In the genomic region with DNA sequence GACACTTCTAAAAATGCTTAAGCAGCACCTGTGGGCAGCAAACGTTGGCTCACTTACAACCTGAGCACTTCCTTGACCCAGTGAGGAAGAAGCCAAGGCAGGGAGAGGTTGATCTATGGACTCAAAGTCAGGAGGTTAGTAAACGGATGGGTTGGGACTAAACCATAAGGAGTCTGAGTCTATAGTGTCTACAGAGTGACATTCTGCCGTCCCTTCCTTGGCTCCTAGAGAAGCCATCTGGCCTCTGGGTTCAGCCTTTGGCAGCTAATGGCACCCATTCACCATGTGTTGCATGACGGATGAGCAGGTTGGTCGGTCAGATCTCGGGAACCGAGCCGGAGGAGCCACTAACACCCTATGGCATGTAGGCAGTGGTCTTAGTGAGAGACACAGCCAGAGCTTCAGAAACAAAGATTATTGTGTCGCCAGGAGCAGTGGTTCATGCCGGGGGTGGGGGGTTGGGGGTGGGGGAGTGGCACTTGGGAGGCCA, we compare ENCODE assay signal across 14 mouse cellular contexts. TPM values are rescaled to one million over a fixed set of nuclear protein-coding genes. Genes with fewer than 3 reads are reported as not detected.
DNase-seq lines count a peak whose midpoint lies in the region; ATAC-seq lines count a peak whose summit lies in the region.
"Had no signal": no experiment of that assay in that cellular context is flagged by ENCODE, and none has a peak within 500 bp of the region (broad histone marks: within the 10 kb centered on the region; RNA-seq: fewer than 3 reads in every experiment).

No protein-coding gene starts in this region.

- WGBS in kidney, embryonic 14.5 days = 54% methylated on average over 10 of the region's 10 CpGs
- 76% methylated on average over 10 of the region's 10 CpGs for WGBS in neural tube, embryonic 13.5 days
- WGBS in large intestine, adult 2 months = 30% methylated on average over 10 of the region's 10 CpGs

- no peaks in the 10 kb centered on the region for H3K9me3 ChIP-seq in kidney, embryonic 14.5 days (ENCODE audit: control insufficient read depth, low read length)
- H3K9me3 ChIP-seq in neural tube, embryonic 13.5 days = no peaks in the 10 kb centered on the region
- H3K9me3 ChIP-seq: heart, embryonic 12.5 days had no signal

- H3K27me3 ChIP-seq in kidney, embryonic 14.5 days (ENCODE audit: control insufficient read depth, insufficient read depth, low read length) = no peaks in the 10 kb centered on the region
- H3K27me3 ChIP-seq in neural tube, embryonic 13.5 days = no peaks in the 10 kb centered on the region; the same call in 1 of the 2 replicates

- no peak overlapping the region for H3K9ac ChIP-seq in kidney, embryonic 14.5 days (ENCODE audit: low read depth, low read length)
- 0 out of 2 replicates have a peak overlapping the region, but pooled peaks have one; percentile 22 for H3K9ac ChIP-seq in neural tube, embryonic 13.5 days
- H3K9ac ChIP-seq: heart, embryonic 12.5 days had no signal

- no peaks in the 10 kb centered on the region for H3K36me3 ChIP-seq in kidney, embryonic 14.5 days (ENCODE audit: control insufficient read depth, insufficient read depth, low read length)
- no peaks in the 10 kb centered on the region for H3K36me3 ChIP-seq in neural tube, embryonic 13.5 days
- H3K36me3 ChIP-seq: heart, embryonic 12.5 days had no signal

- H3K4me1 ChIP-seq in kidney, embryonic 14.5 days (ENCODE audit: control insufficient read depth, insufficient read depth, low read length) = peaks cover 25% of the 10 kb centered on the region
- peaks cover 35% of the 10 kb centered on the region for H3K4me1 ChIP-seq in neural tube, embryonic 13.5 days (replicated peaks)

- no peak overlapping the region for H3K4me3 ChIP-seq in kidney, embryonic 14.5 days (ENCODE audit: low read length)
- no peak overlapping the region for H3K4me3 ChIP-seq in neural tube, embryonic 13.5 days
- H3K4me3 ChIP-seq: erythroblast, embryonic 14.5 days; heart, embryonic 12.5 days had no signal

- ATAC-seq in kidney, embryonic 14.5 days (ENCODE audit: low FRiP score, low TSS enrichment) = no peak
- no peak for ATAC-seq in neural tube, embryonic 13.5 days (ENCODE audit: low read depth)

- H3K4me2 ChIP-seq in kidney, embryonic 14.5 days (replicated peaks; ENCODE audit: low read depth, low read length) = no peak overlapping the region
- no peak overlapping the region for H3K4me2 ChIP-seq in neural tube, embryonic 13.5 days
- H3K4me2 ChIP-seq: heart, embryonic 12.5 days had no signal

- intact Hi-C loops in heart, postnatal 25 days (cut with DNase I) = loop anchor here (5.0 kb wide), 2 partner anchors 49 to 356 kb away; no protein-coding TSS in a partner anchor

- DNase-seq in kidney, adult 11 months = peak; percentile 42
- DNase-seq in neural tube, embryonic 10.5 days (ENCODE audit: extremely low spot score, low spot score) = no peak
- DNase-seq in large intestine, adult 2 months (ENCODE audit: low read depth, low spot score) = peak; percentile 88
- no peak for DNase-seq in thymus, adult 18-20 months
- DNase-seq in heart, postnatal 25 days (ENCODE audit: low spot score) = no peak
- DNase-seq in heart, postnatal 4 days = no peak
- DNase-seq: adrenal gland, adult 2 months; kidney, adult 18-20 months; thymus, adult 2 months had no signal

- H3K27ac ChIP-seq in kidney, embryonic 14.5 days (ENCODE audit: low read depth, low read length) = no peak overlapping the region
- H3K27ac ChIP-seq in neural tube, embryonic 13.5 days (replicated peaks) = no peak overlapping the region

RNA-seq across cellular contexts. Expression of gene C1qtnf6, which starts 2.2 kb away (rescaled TPM):
- polyA plus RNA-seq in kidney, embryonic 14.5 days (2014; fragmentation: Nextera tagmentation; extraction: Ambion mirVana) = 26.0 and 31.9 TPM in 2 replicates
- polyA plus RNA-seq in neural tube, embryonic 13.5 days (2015; fragmentation: Nextera tagmentation; extraction: Ambion mirVana) = 7.4 and 8.5 TPM in 2 replicates
- polyA plus RNA-seq in large intestine, adult 2 months (2012; rRNA removed) = 12.7 and 13.4 TPM in 2 replicates
- total RNA-seq in heart, postnatal 25 days (2021) = 10 to 100 TPM; 56.6 to 59.4 TPM
- 10 to 100 TPM; 63.6 to 64.5 TPM for total RNA-seq in heart, postnatal 4 days (2021)
- polyA plus RNA-seq: erythroblast, embryonic 14.5 days had no signal

RNA-seq across cellular contexts. Expression of gene Sstr3, which starts 11.1 kb away (rescaled TPM):
- 0.21 and 0.23 TPM in 2 replicates for polyA plus RNA-seq in kidney, embryonic 14.5 days (2014; fragmentation: Nextera tagmentation; extraction: Ambion mirVana)
- polyA plus RNA-seq in neural tube, embryonic 13.5 days (2015; fragmentation: Nextera tagmentation; extraction: Ambion mirVana) = 0.25 and 0.29 TPM in 2 replicates
- 0.51 and 0.82 TPM in 2 replicates for polyA plus RNA-seq in large intestine, adult 2 months (2012; rRNA removed)
- not detected for total RNA-seq in heart, postnatal 25 days (2021)
- total RNA-seq in heart, postnatal 4 days (2021) = under 1 TPM; 0.07 TPM
- total RNA-seq: gastrocnemius, adult 8-10 months had no signal
- polyA plus RNA-seq: erythroblast, embryonic 14.5 days had no signal

RNA-seq across cellular contexts. Expression of gene Il2rb, which starts 38.3 kb away (rescaled TPM):
- polyA plus RNA-seq in kidney, embryonic 14.5 days (2014; fragmentation: Nextera tagmentation; extraction: Ambion mirVana) = 0.07 and 0.60 TPM in 2 replicates
- polyA plus RNA-seq in neural tube, embryonic 13.5 days (2015; fragmentation: Nextera tagmentation; extraction: Ambion mirVana) = 0.06 TPM in 1 of 2 replicates, not detected in the other
- 9.6 and 12.4 TPM in 2 replicates for polyA plus RNA-seq in large intestine, adult 2 months (2012; rRNA removed)
- total RNA-seq in heart, postnatal 25 days (2021) = under 1 TPM; 0.06 to 0.26 TPM
- under 1 TPM; 0.27 to 0.41 TPM for total RNA-seq in heart, postnatal 4 days (2021)
- total RNA-seq: gastrocnemius, adult 8-10 months had no signal
- polyA plus RNA-seq: heart, embryonic 12.5 days had no signal

RNA-seq across cellular contexts. Expression of gene Rac2, which starts 39.2 kb away (rescaled TPM):
- 6.1 and 7.6 TPM in 2 replicates for polyA plus RNA-seq in kidney, embryonic 14.5 days (2014; fragmentation: Nextera tagmentation; extraction: Ambion mirVana)
- 6.4 and 8.8 TPM in 2 replicates for polyA plus RNA-seq in neural tube, embryonic 13.5 days (2015; fragmentation: Nextera tagmentation; extraction: Ambion mirVana)
- polyA plus RNA-seq in large intestine, adult 2 months (2012; rRNA removed) = 137 and 139 TPM in 2 replicates
- 1 to 10 TPM; 5.1 to 5.6 TPM for total RNA-seq in heart, postnatal 25 days (2021)
- 1 to 10 TPM; 2.1 to 2.6 TPM for total RNA-seq in heart, postnatal 4 days (2021)

Comparison
In these comparisons a context has a peak if more than half of its experiments do, and no peak if none do; other contexts are left out.
1. DNase-seq: peak in kidney, adult 11 months (single experiment) and large intestine, adult 2 months (single experiment); none in neural tube, embryonic 10.5 days (single experiment), thymus, adult 18-20 months (0 of 2), heart, postnatal 25 days (single experiment) and heart, postnatal 4 days (single experiment).